ENCODE assay signal across 8 mouse cellular contexts in the genomic region with DNA sequence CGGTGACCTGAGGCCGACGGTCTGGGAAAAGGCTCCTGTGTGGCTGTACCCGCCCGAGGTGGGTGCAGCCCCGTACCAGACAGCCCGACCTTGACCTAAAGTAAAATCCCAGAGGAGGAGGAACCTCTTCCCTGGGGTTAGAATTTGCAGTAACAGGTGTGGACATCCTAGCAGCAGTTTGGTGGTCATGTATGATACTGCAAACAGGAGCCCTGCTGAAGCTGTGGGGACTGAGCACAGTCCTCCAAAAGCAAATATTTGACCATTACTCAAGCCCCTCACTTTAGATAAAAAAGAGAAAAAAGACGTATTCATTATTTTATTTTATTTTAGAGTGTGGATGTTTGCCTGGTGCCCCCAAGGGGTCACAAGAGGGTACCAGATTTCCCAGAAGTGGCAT. TPM values are rescaled to one million over a fixed set of nuclear protein-coding genes. Genes with fewer than 3 reads are reported as not detected.
DNase-seq lines count a peak whose midpoint lies in the region; ATAC-seq and TF ChIP-seq lines count a peak whose summit lies in the region.

No protein-coding gene starts in this region.

- ATAC-seq in heart, embryonic 14.5 days (ENCODE audit: insufficient number of reproducible peaks, insufficient read depth, low FRiP score, low read depth), result no peak

- in situ Hi-C loops in ES-E14 (cut with MboI; ENCODE audit: low sequenced_read_pairs in 2 of 2, unreplicated experiment in 2 of 2), result loop anchor here (5.0 to 10.0 kb wide), 2 partner anchors 98 to 100 kb away; no protein-coding TSS in a partner anchor

- H3K27me3 ChIP-seq in heart, embryonic 14.5 days (ENCODE audit: control insufficient read depth, insufficient read depth, low read length), result no peaks in the 10 kb centered on the region
- no peaks in the 10 kb centered on the region for H3K27me3 ChIP-seq in hindbrain, embryonic 10.5 days (ENCODE audit: insufficient read depth, poor library complexity, severe bottlenecking)
- H3K27me3 ChIP-seq in midbrain, embryonic 10.5 days (ENCODE audit: low read depth, poor library complexity, severe bottlenecking), result no peaks in the 10 kb centered on the region

- 3% methylated on average over 8 of the region's 8 CpGs for WGBS in heart, embryonic 14.5 days
- WGBS in hindbrain, embryonic 10.5 days, result 5% methylated on average over 8 of the region's 8 CpGs
- 4% methylated on average over 8 of the region's 8 CpGs for WGBS in midbrain, embryonic 10.5 days

- peaks cover 37% of the 10 kb centered on the region for H3K36me3 ChIP-seq in heart, embryonic 14.5 days (ENCODE audit: control insufficient read depth, insufficient read depth, low read length)
- peaks cover 37% of the 10 kb centered on the region for H3K36me3 ChIP-seq in ES-E14 (ENCODE audit: control insufficient read depth, insufficient read depth, low read length, poor library complexity, severe bottlenecking)
- H3K36me3 ChIP-seq in hindbrain, embryonic 10.5 days, result peaks cover 37% of the 10 kb centered on the region
- H3K36me3 ChIP-seq in midbrain, embryonic 10.5 days, result peaks cover 39% of the 10 kb centered on the region

- no peak for DNase-seq in heart, adult 9 months (ENCODE audit: low spot score in 2 of 2)
- DNase-seq in ES-E14 (ENCODE audit: low read depth, low spot score), result no peak
- no peak for DNase-seq in hindbrain, embryonic 10.5 days (ENCODE audit: low spot score)
- DNase-seq in midbrain, embryonic 10.5 days (ENCODE audit: low spot score), result no peak
- DNase-seq in left cerebral cortex, postnatal 10 days (ENCODE audit: extremely low spot score in 1 of 2, low spot score in 2 of 2), result no peak
- DNase-seq in urinary bladder, postnatal 36 days (ENCODE audit: low spot score in 2 of 2), result no peak
- DNase-seq in adrenal gland, postnatal 25 days, result no peak

- peak overlapping the region in 1 of 2 experiments; percentile 65; a peak in 2 of 4 replicates for H3K27ac ChIP-seq in heart, embryonic 14.5 days (replicated peaks in 1 of 2; ENCODE audit: control insufficient read depth in 1 of 2, insufficient read depth in 1 of 2, low read depth in 2 of 2, low read length in 2 of 2)
- peak overlapping the region; percentile 86 for H3K27ac ChIP-seq in ES-E14 (ENCODE audit: insufficient read depth, low read depth, low read length, poor library complexity, severe bottlenecking)
- peak overlapping the region; percentile 96 for H3K27ac ChIP-seq in hindbrain, embryonic 10.5 days
- H3K27ac ChIP-seq in midbrain, embryonic 10.5 days (replicated peaks), result peak overlapping the region; percentile 86

- H3K4me2 ChIP-seq in heart, embryonic 14.5 days (ENCODE audit: low read length), result peak overlapping the region; percentile 98

- intact Hi-C loops in left cerebral cortex, postnatal 10 days (cut with DNase I), result no loop called here

- no peaks in the 10 kb centered on the region for H3K9me3 ChIP-seq in heart, embryonic 14.5 days (ENCODE audit: control insufficient read depth, low read length)
- no peaks in the 10 kb centered on the region for H3K9me3 ChIP-seq in ES-E14 (ENCODE audit: control insufficient read depth, insufficient read depth, low read depth, low read length)
- no peaks in the 10 kb centered on the region for H3K9me3 ChIP-seq in hindbrain, embryonic 10.5 days
- no peaks in the 10 kb centered on the region for H3K9me3 ChIP-seq in midbrain, embryonic 10.5 days (replicated peaks)

- H3K9ac ChIP-seq in heart, embryonic 14.5 days (ENCODE audit: low read length), result peak overlapping the region; percentile 96
- peak overlapping the region; percentile 91 for H3K9ac ChIP-seq in ES-E14 (ENCODE audit: insufficient read depth, low read depth, low read length, poor library complexity, severe bottlenecking)

- H3K4me1 ChIP-seq in heart, embryonic 14.5 days (ENCODE audit: control insufficient read depth in 2 of 2, insufficient read depth in 2 of 2, low read length in 2 of 2), result peaks cover 21 to 34% of the 10 kb centered on the region in 2 experiments
- H3K4me1 ChIP-seq in ES-E14 (ENCODE audit: control insufficient read depth in 2 of 2, insufficient read depth in 2 of 2, low read length in 2 of 2, poor library complexity in 1 of 2), result peaks cover 7 to 22% of the 10 kb centered on the region in 2 experiments
- H3K4me1 ChIP-seq in hindbrain, embryonic 10.5 days (replicated peaks), result peaks cover 42% of the 10 kb centered on the region
- H3K4me1 ChIP-seq in midbrain, embryonic 10.5 days, result peaks cover 50% of the 10 kb centered on the region

- H3K4me3 ChIP-seq in heart, embryonic 14.5 days (ENCODE audit: control insufficient read depth in 1 of 2, insufficient read depth in 1 of 2, low read depth in 1 of 2, low read length in 2 of 2), result peak overlapping the region; percentile 69 to 94
- peak overlapping the region; percentile 85 to 86 for H3K4me3 ChIP-seq in ES-E14 (ENCODE audit: insufficient read depth in 1 of 2, low read depth in 1 of 2, low read length in 2 of 2, poor library complexity in 1 of 2, severe bottlenecking in 1 of 2)
- H3K4me3 ChIP-seq in hindbrain, embryonic 10.5 days, result peak overlapping the region; percentile 83
- peak overlapping the region; percentile 68 for H3K4me3 ChIP-seq in midbrain, embryonic 10.5 days

TF ChIP-seq in ES-E14, 5 proteins besides CTCF, POLR2A, EP300 and RAD21:
- TF ChIP-seq MAFK (IDR thresholded peaks at IDR 0.05; ENCODE audit: insufficient read depth, low read depth, low read length), result no peak
- no peak for TF ChIP-seq ZNF384 (IDR thresholded peaks at IDR 0.05; ENCODE audit: low read depth, low read length)
- no peak for TF ChIP-seq HCFC1 (IDR thresholded peaks at IDR 0.05; ENCODE audit: borderline replicate concordance, insufficient read depth, low read length)
- TF ChIP-seq CHD2 (IDR thresholded peaks at IDR 0.05; ENCODE audit: low read depth, low read length), result no peak
- TF ChIP-seq ZC3H11A (IDR thresholded peaks at IDR 0.05; ENCODE audit: borderline replicate concordance, low read depth, low read length), result no peak

RNA-seq across cellular contexts. Expression of gene Sec14l1, which starts 37.7 kb away (rescaled TPM):
- polyA plus RNA-seq in heart, embryonic 14.5 days (2014; fragmentation: Nextera tagmentation; extraction: Ambion mirVana), result 33.2 and 34.2 TPM in 2 replicates
- total RNA-seq in ES-E14 (2012; rRNA removed), result 36.7 and 43.6 TPM in 2 replicates
- polyA plus RNA-seq in hindbrain, embryonic 10.5 days (2016; fragmentation: Nextera tagmentation; extraction: Ambion mirVana), result 57.0 and 58.2 TPM in 2 replicates
- 49.9 and 58.0 TPM in 2 replicates for polyA plus RNA-seq in midbrain, embryonic 10.5 days (2016; fragmentation: Nextera tagmentation; extraction: Ambion mirVana)
- total RNA-seq in left cerebral cortex, postnatal 10 days (2021), result 100 to 1,000 TPM; 144 to 145 TPM
- total RNA-seq in adrenal gland, postnatal 25 days (2021), result 157 and 195 TPM in 2 replicates
